Mouse (Mus musculus): Measurements from ENCODE around the gene Oprm1. TPM values are rescaled to one million over a fixed set of nuclear protein-coding genes. Genes with fewer than 3 reads are reported as not detected.

Oprm1 gene
- polyA plus RNA-seq, 1 experiment: 0.09 TPM

DNA sequence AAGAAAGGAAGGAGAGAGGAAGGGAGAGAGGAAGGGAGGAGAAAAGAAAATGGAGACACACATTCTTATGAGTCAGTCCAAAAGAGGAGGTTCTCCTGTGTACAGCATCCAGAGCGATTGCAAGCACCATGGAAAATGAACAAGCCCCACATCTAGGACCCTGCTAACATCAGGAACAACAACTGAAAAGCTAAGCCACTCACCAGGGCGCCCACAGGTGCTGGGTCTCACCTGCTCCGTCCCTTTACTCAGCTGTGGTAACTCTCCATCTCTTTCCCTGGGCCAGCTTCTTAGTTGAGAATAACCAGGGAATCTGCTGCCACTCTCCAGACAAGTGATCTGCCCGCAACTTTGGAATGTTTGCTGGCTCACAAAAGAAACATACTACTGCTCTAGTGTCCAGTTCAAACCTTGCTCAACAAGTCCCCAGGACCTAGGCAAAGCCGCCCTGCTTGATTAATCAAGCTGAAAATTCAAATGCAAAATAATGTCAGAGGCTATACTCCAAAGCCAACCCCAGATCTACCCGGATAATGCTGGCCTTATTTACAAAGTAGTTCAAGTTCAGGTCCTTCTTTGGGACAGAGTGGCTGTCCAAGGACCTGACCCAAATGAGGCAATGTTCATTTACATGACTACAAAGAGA lies 296.4 kb downstream of the Oprm1 start:
- TF ChIP-seq CTCF (IDR thresholded peaks at IDR 0.05; ENCODE audit: control insufficient read depth, insufficient read depth, insufficient replicate concordance, low read depth, low read length) (no peak), POLR2A (IDR thresholded peaks at IDR 0.05; ENCODE audit: control insufficient read depth, low read depth, low read length) (no peak)
- Histone ChIP-seq H3K27ac (ENCODE audit: control insufficient read depth, insufficient read depth, low read depth, low read length) (no peak overlapping the region), H3K27me3 (ENCODE audit: control insufficient read depth, insufficient read depth, low read length) (no peaks in the 10 kb centered on the region), H3K36me3 (ENCODE audit: control insufficient read depth, insufficient read depth, low read length) (no peaks in the 10 kb centered on the region), H3K4me3 (ENCODE audit: control insufficient read depth, low read depth, low read length) (no peak overlapping the region), H3K4me1 (ENCODE audit: control insufficient read depth, insufficient read depth, low read length) (no peaks in the 10 kb centered on the region)

DNA sequence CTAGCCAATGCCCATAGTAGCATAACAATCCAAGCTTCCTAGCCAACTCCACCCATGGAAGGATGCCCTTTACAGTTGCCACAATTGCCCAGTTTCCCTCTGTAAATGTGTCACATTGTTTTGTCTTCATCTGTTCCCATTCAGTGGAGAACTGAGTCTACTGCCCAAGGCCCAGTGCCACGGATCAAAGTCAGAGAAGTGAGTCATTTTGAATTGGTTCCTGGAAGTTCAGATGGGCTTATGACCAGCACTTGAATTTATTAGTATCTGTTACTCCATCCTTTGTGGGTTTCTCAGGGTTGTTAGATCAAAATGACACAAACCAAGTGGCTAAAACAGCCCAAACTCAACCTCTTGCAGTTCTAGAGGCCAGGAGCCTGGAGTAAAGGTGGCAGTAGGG lies 299.2 kb downstream of the Oprm1 start:
- Histone ChIP-seq H3K27me3 (ENCODE audit: control insufficient read depth, insufficient read depth, low read length) (no peaks in the 10 kb centered on the region), H3K27ac (ENCODE audit: control insufficient read depth, insufficient read depth, low read depth, low read length) (no peak overlapping the region), H3K4me3 (ENCODE audit: control insufficient read depth, low read depth, low read length) (no peak overlapping the region), H3K36me3 (ENCODE audit: control insufficient read depth, insufficient read depth, low read length) (no peaks in the 10 kb centered on the region), H3K4me1 (ENCODE audit: control insufficient read depth, insufficient read depth, low read length) (no peaks in the 10 kb centered on the region)
- TF ChIP-seq CTCF (IDR thresholded peaks at IDR 0.05; ENCODE audit: control insufficient read depth, insufficient read depth, insufficient replicate concordance, low read depth, low read length) (no peak), POLR2A (IDR thresholded peaks at IDR 0.05; ENCODE audit: control insufficient read depth, low read depth, low read length) (no peak)

DNA sequence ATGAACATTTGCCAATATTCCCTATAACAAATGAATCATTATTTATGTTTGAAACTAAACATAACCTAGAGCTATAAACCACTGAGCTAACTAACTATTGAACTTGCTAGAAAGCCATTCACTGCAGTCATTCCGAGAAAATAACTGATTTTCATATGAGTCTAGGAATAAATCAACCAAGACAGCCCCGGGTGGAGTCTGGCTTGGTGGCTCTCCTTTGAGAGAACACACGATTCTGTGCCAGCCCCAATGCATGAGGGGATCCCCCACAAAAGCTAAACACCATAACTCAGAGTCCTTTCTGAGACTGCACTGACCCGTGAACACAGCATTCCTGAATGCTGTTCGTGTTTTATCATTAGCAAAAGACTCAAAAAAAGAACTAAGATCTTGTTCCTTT lies 302.0 kb downstream of the Oprm1 start:
- Histone ChIP-seq H3K36me3 (ENCODE audit: control insufficient read depth, insufficient read depth, low read length) (no peaks in the 10 kb centered on the region), H3K4me3 (ENCODE audit: control insufficient read depth, low read depth, low read length) (no peak overlapping the region), H3K27ac (ENCODE audit: control insufficient read depth, insufficient read depth, low read depth, low read length) (no peak overlapping the region), H3K4me1 (ENCODE audit: control insufficient read depth, insufficient read depth, low read length) (no peaks in the 10 kb centered on the region), H3K27me3 (ENCODE audit: control insufficient read depth, insufficient read depth, low read length) (no peaks in the 10 kb centered on the region)
- TF ChIP-seq POLR2A (IDR thresholded peaks at IDR 0.05; ENCODE audit: control insufficient read depth, low read depth, low read length): no peak
- no peak for TF ChIP-seq CTCF (IDR thresholded peaks at IDR 0.05; ENCODE audit: control insufficient read depth, insufficient read depth, insufficient replicate concordance, low read depth, low read length)

DNA sequence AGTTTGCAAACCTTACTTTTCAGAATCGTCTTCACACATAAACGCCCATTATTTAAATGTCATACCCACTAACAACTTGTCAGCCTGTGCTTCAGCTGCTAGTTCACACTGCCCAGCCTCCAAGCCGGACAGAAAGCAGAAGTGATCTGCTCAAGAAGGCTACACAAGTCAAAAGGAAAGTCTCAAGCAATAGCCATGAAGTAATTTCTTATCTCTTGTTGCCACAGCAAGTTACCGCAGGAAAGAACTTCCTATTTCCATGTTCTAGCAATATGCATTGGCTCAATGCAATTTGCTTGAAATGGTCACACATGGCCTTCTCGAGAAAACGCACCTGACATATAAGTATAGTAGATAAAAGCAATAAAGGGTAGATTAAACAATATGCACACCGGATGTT lies 304.7 kb downstream of the Oprm1 start:
- H3K27ac ChIP-seq (ENCODE audit: control insufficient read depth, insufficient read depth, low read depth, low read length): no peak overlapping the region
- no peaks in the 10 kb centered on the region for H3K27me3 ChIP-seq (ENCODE audit: control insufficient read depth, insufficient read depth, low read length)
- H3K4me1 ChIP-seq (ENCODE audit: control insufficient read depth, insufficient read depth, low read length): no peaks in the 10 kb centered on the region
- H3K4me3 ChIP-seq (ENCODE audit: control insufficient read depth, low read depth, low read length): no peak overlapping the region
- no peaks in the 10 kb centered on the region for H3K36me3 ChIP-seq (ENCODE audit: control insufficient read depth, insufficient read depth, low read length)
- no peak for TF ChIP-seq POLR2A (IDR thresholded peaks at IDR 0.05; ENCODE audit: control insufficient read depth, low read depth, low read length)
- TF ChIP-seq CTCF (IDR thresholded peaks at IDR 0.05; ENCODE audit: control insufficient read depth, insufficient read depth, insufficient replicate concordance, low read depth, low read length): no peak

DNA sequence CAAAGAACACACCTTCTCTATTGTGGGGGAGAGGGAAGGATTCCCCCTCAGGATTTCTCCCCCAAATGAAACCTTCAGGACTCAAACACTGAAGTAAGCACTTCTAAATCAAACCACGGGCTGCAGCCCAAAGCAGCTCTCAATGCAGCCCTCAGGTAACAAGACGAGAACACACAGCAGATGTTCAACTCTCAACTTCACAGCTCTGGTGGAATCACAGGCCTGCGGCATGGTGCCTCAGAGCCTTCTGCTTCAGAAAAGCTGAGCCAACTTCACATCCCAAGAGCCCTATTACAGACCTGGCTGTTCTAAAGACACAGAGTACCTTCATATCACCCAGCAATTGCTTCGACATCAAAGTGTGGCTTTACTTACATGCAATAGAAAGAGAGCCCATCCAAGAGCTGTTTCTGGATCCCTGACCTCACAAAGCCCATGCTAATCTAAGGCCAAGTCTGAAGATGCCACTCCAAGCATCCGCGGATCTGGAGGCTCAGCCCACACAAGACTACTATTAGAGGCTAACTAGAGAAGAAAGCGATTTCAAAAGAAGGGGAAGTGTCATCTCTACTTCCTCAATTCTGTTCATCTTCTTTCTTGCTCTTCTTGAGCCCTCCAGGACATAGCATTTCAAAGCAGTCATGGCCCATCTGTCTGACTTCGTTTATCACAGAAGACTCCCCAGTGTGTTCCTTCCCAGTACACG lies 305.6 kb downstream of the Oprm1 start:
- TF ChIP-seq POLR2A (IDR thresholded peaks at IDR 0.05; ENCODE audit: control insufficient read depth, low read depth, low read length) (no peak), CTCF (IDR thresholded peaks at IDR 0.05; ENCODE audit: control insufficient read depth, insufficient read depth, insufficient replicate concordance, low read depth, low read length) (no peak)
- no peaks in the 10 kb centered on the region; the same call in 1 of the 2 replicates for H3K4me1 ChIP-seq (ENCODE audit: control insufficient read depth, insufficient read depth, low read length)
- H3K4me3 ChIP-seq (ENCODE audit: control insufficient read depth, low read depth, low read length): no peak overlapping the region
- no peaks in the 10 kb centered on the region for H3K36me3 ChIP-seq (ENCODE audit: control insufficient read depth, insufficient read depth, low read length)
- no peak overlapping the region for H3K27ac ChIP-seq (ENCODE audit: control insufficient read depth, insufficient read depth, low read depth, low read length)
- H3K27me3 ChIP-seq (ENCODE audit: control insufficient read depth, insufficient read depth, low read length): no peaks in the 10 kb centered on the region

DNA sequence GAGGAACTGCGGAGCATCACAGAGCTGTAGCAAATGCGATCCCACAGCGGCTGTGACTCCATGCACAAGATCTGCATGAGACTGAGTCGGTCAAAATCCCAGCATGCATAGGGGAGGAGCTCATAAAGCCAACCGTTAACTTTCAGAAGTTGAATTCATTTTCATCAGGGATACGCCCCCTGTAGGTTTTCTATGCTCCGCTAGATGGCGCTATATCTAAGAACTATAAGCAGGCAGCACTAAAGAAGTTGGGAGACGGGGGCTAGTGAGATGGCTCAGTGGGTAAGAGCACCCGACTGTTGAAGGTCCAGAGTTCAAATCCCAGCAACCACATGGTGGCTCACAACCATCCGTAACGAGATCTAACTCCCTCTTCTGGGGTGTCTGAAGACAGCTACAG lies 310.3 kb downstream of the Oprm1 start:
- Histone ChIP-seq H3K27ac (ENCODE audit: control insufficient read depth, insufficient read depth, low read depth, low read length) (no peak overlapping the region), H3K4me1 (ENCODE audit: control insufficient read depth, insufficient read depth, low read length) (no peaks in the 10 kb centered on the region; the same call in 1 of the 2 replicates), H3K27me3 (ENCODE audit: control insufficient read depth, insufficient read depth, low read length) (no peaks in the 10 kb centered on the region), H3K4me3 (ENCODE audit: control insufficient read depth, low read depth, low read length) (no peak overlapping the region), H3K36me3 (ENCODE audit: control insufficient read depth, insufficient read depth, low read length) (no peaks in the 10 kb centered on the region)
- TF ChIP-seq CTCF (IDR thresholded peaks at IDR 0.05; ENCODE audit: control insufficient read depth, insufficient read depth, insufficient replicate concordance, low read depth, low read length): no peak
- TF ChIP-seq POLR2A (IDR thresholded peaks at IDR 0.05; ENCODE audit: control insufficient read depth, low read depth, low read length): no peak

DNA sequence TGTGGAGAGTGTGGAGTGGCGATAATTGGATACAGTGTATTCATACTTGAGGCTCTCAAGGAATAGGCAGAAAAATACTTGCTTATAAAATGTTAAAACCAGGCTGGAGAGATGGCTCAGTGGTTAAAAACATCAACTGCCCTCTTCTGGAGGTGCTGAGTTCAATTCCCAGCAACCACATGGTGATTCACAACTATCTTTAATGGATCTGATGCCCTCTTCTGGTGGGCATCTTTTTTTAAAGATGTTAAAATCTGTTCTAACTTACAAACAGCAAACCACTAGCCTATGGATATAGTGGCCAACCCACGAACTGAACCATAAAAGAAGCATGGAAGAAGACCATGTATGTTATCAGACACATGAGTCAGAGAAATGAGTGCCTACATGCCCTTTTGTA lies 310.8 kb downstream of the Oprm1 start:
- Histone ChIP-seq H3K27me3 (ENCODE audit: control insufficient read depth, insufficient read depth, low read length) (no peaks in the 10 kb centered on the region), H3K27ac (ENCODE audit: control insufficient read depth, insufficient read depth, low read depth, low read length) (no peak overlapping the region), H3K4me3 (ENCODE audit: control insufficient read depth, low read depth, low read length) (no peak overlapping the region), H3K4me1 (ENCODE audit: control insufficient read depth, insufficient read depth, low read length) (no peaks in the 10 kb centered on the region; the same call in 1 of the 2 replicates), H3K36me3 (ENCODE audit: control insufficient read depth, insufficient read depth, low read length) (no peaks in the 10 kb centered on the region)
- TF ChIP-seq POLR2A (IDR thresholded peaks at IDR 0.05; ENCODE audit: control insufficient read depth, low read depth, low read length) (no peak), CTCF (IDR thresholded peaks at IDR 0.05; ENCODE audit: control insufficient read depth, insufficient read depth, insufficient replicate concordance, low read depth, low read length) (no peak)

Measured in testis, adult 2 months (tissue).